Mouse (Mus musculus) left cerebral cortex, adult 2 months (tissue): ENCODE results near the gene Pck1. TPM values are rescaled to one million over a fixed set of nuclear protein-coding genes. Genes with fewer than 3 reads are reported as not detected.

Experiments
- DNase-seq, 2 experiments: peaks; one replicate each; pipeline ENCODE4 v3.0.0; 2021 to 2022; ENCODE audit warnings: low spot score in 2 of 2, mixed read lengths in 1 of 2; ENCODE audit errors: extremely low spot score in 1 of 2
- H3K27ac ChIP-seq: fragments of 200-600 bp; 2 replicates; pipeline ENCODE4 v1.8.1; 2022
- H3K4me3 ChIP-seq: fragments of 200-600 bp; 2 replicates; pipeline ENCODE4 v1.8.1; 2022
- CTCF ChIP-seq: fragments of 200-600 bp; IDR thresholded peaks from 2 replicates; pipeline ENCODE4 v1.8.1; 2022; ENCODE audit warnings: antibody characterized with exemption, mild to moderate bottlenecking, moderate library complexity
- intact Hi-C: fragments of 180-260 bp; cut with DNase I; formaldehyde crosslinking; loops from one replicate; pipeline ENCODE4 v1.15.1; 2025
- total RNA-seq, 2 experiments: library from RNA; stranded (reverse); gene quantifications; 2 replicates each; pipeline ENCODE4 v1.2.3; 2021

Gene Pck1
- total RNA-seq, 2 experiments from 2014 or later, result 0.11 TPM; not detected in 1

- intact Hi-C loops, result loop anchor here (5.0 to 10.0 kb wide), 2 partner anchors 1097 to 1715 kb away; partner anchors contain the start of gene Gnas
Measured at GRCm38 (mm10) chr2:173187182-173187855, 34.5 kb downstream of the Pck1 start.

DNA sequence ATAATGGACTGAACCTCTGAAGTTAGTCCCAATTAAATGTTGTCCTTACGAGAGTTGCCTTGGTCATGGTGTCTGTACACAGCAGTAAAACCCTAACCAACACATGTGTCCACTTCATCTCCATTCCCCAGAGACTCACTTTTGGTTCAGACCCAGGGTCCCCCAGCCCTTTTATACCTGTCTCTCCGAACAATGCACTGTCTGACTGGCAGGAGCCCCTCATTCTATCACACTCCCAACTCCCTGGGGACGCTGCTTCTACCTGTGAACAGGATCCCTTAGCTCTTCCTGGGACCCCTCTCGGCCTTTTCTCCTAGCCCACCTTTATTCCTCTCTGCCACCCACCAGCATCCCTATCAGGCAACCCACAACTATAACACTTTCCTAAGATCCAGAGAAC lies 41.9 kb downstream of the Pck1 start:
- DNase-seq, result no peak
- intact Hi-C loops, result no loop called here
- no peak overlapping the region for H3K27ac ChIP-seq
- H3K4me3 ChIP-seq, result no peak overlapping the region
- TF ChIP-seq CTCF, result no peak

More at GRCm38 (mm10) chr2:173187182-173187855, 34.5 kb downstream of the Pck1 start:
- Histone ChIP-seq H3K27ac (no peak overlapping the region), H3K4me3 (no peak overlapping the region)
- no peak for TF ChIP-seq CTCF
- DNase-seq, result no peak

- no peak for DNase-seq
- TF ChIP-seq CTCF, result no peak
- intact Hi-C loops, result no loop called here
- no peak overlapping the region for H3K27ac ChIP-seq
- no peak overlapping the region for H3K4me3 ChIP-seq
Measured at GRCm38 (mm10) chr2:173202924-173203689, 50.3 kb downstream of the Pck1 start.

- no peak for TF ChIP-seq CTCF
- intact Hi-C loops, result no loop called here
- DNase-seq, result no peak
- Histone ChIP-seq H3K27ac (no peak overlapping the region), H3K4me3 (no peak overlapping the region)
Measured at GRCm38 (mm10) chr2:173203726-173204125, 50.9 kb downstream of the Pck1 start.

- H3K4me3 ChIP-seq, result no peak overlapping the region
- H3K27ac ChIP-seq, result no peak overlapping the region
- DNase-seq, result no peak
- TF ChIP-seq CTCF, result no peak
- intact Hi-C loops, result no loop called here
Measured at GRCm38 (mm10) chr2:173204671-173205070, 51.8 kb downstream of the Pck1 start.

GRCm38 (mm10) chr2:173205563-173206099 lies 52.8 kb downstream of the Pck1 start:
- TF ChIP-seq CTCF, result no peak
- intact Hi-C loops, result no loop called here
- H3K27ac ChIP-seq, result no peak overlapping the region
- no peak for DNase-seq
- H3K4me3 ChIP-seq, result no peak overlapping the region

- no peak overlapping the region for H3K4me3 ChIP-seq
- intact Hi-C loops, result no loop called here
- DNase-seq, result no peak
- H3K27ac ChIP-seq, result no peak overlapping the region
- no peak for TF ChIP-seq CTCF
Measured at GRCm38 (mm10) chr2:173207051-173207450, 54.2 kb downstream of the Pck1 start.

Other genes starting within 250 kb of the Pck1 start
- 10 to 100 TPM in 1 of 2 experiments, 1 to 10 TPM in 1; 9.6 to 13.9 TPM for gene Bmp7, start 212.7 kb upstream of the Pck1 start, total RNA-seq
- under 1 TPM; 0.30 to 0.86 TPM for gene Spo11, start 175.3 kb upstream of the Pck1 start, total RNA-seq
- gene Rae1, start 152.9 kb upstream of the Pck1 start, total RNA-seq, result 10 to 100 TPM; 55.8 to 61.1 TPM
- 1 to 10 TPM; 3.5 to 4.7 TPM for gene Rbm38, start 132.6 kb upstream of the Pck1 start, total RNA-seq
- under 1 TPM in 1 of 2 experiments, not detected in 1; 0.14 TPM for gene Ctcfl, start 33.5 kb upstream of the Pck1 start, total RNA-seq
- under 1 TPM in 1 of 2 experiments, not detected in 1; 0.36 TPM for gene Zbp1, start 65.9 kb downstream of the Pck1 start, total RNA-seq
- 10 to 100 TPM; 53.4 to 58.5 TPM for gene Pmepa1, start 123.5 kb downstream of the Pck1 start, total RNA-seq